Mouse (Mus musculus): Measurements from ENCODE around the gene Pald1.

DNA sequence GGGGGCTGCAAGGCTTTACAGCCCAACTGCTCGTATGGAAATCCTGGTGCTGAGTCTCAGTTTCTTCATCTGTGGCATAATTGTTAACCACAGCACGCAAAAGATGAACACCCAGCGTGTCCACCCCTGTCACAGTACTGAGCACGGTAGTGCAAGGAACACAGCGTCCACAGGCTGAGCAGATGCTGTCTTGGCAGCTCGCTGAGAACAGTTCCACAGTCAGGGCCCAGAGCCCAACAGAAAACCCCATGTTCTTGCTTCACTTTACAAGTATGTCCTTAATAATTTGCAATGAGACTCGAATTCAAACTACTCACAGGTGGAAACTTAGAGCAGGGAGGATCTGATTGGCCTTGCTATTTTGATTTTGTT, 109.5 kb downstream of the Pald1 start:
- no peak for TF ChIP-seq CTCF (IDR thresholded peaks at IDR 0.05 in 2 of 3, conservative IDR thresholded peaks at IDR 0.05 in 1 of 3; ENCODE audit: control insufficient read depth in 1 of 3, insufficient read depth in 1 of 3, low read depth in 2 of 3, low read length in 3 of 3, poor library complexity in 1 of 3, severe bottlenecking in 1 of 3)
- TF ChIP-seq POLR2A (IDR thresholded peaks at IDR 0.05; ENCODE audit: control insufficient read depth in 1 of 2, insufficient read depth in 1 of 2, low read depth in 1 of 2, low read length in 2 of 2, poor library complexity in 1 of 2): no peak
- no peak for TF ChIP-seq MAFK (IDR thresholded peaks at IDR 0.05; ENCODE audit: borderline replicate concordance, low read depth, low read length)
- TF ChIP-seq TBP (IDR thresholded peaks at IDR 0.05; ENCODE audit: low read depth, low read length): no peak
- TF ChIP-seq TCF12 (IDR thresholded peaks at IDR 0.05; ENCODE audit: low read depth, low read length): no peak
- TF ChIP-seq EP300 (IDR thresholded peaks at IDR 0.05; ENCODE audit: low read depth in 1 of 2, low read length in 2 of 2): no peak
- TF ChIP-seq BHLHE40 (IDR thresholded peaks at IDR 0.05; ENCODE audit: borderline replicate concordance, low read depth, low read length): no peak
- no peak for TF ChIP-seq GABPA (IDR thresholded peaks at IDR 0.05; ENCODE audit: low read depth, low read length)
- no peak for TF ChIP-seq GATA1 (IDR thresholded peaks at IDR 0.05; ENCODE audit: low read depth, low read length)
- no peak for TF ChIP-seq MEF2A (IDR thresholded peaks at IDR 0.05; ENCODE audit: extremely low read depth, insufficient replicate concordance, low read depth, low read length, poor library complexity, severe bottlenecking)
- TF ChIP-seq POLR2AphosphoS2 (IDR thresholded peaks at IDR 0.05; ENCODE audit: low read length): no peak
- TF ChIP-seq USF1 (IDR thresholded peaks at IDR 0.05; ENCODE audit: low read depth, low read length): no peak
- no peak for TF ChIP-seq ZC3H11A (IDR thresholded peaks at IDR 0.05; ENCODE audit: low read depth, low read length)

Measured in MEL (cell line).